Mouse (Mus musculus): ENCODE measurements around the gene Cx3cr1. TPM values are rescaled to one million over a fixed set of nuclear protein-coding genes. Genes with fewer than 3 reads are reported as not detected.
A peak's percentile ranks its signal among the peaks of the same experiment; 100 is the strongest.

Gene Cx3cr1
- polyA plus RNA-seq, 1 experiment from 2014 or later = 9.0 TPM

GRCm38 (mm10) chr9:119998776-119999175 lies 70.9 kb downstream of the Cx3cr1 start:
- DNase-seq (ENCODE audit: low spot score) = no peak
- 70% methylated on average over 1 of the region's 1 CpGs for WGBS

GRCm38 (mm10) chr9:119996080-119996479 lies 73.6 kb downstream of the Cx3cr1 start:
- Histone ChIP-seq H3K4me1 (replicated peaks; ENCODE audit: control insufficient read depth, insufficient read depth, low read length) (no peaks in the 10 kb centered on the region), H3K9ac (no peak overlapping the region), H3K27me3 (ENCODE audit: control insufficient read depth, insufficient read depth, low read length) (no peaks in the 10 kb centered on the region), H3K9me3 (ENCODE audit: control insufficient read depth, low read length) (no peaks in the 10 kb centered on the region), H3K4me2 (replicated peaks) (no peak overlapping the region), H3K27ac (no peak overlapping the region), H3K36me3 (replicated peaks; ENCODE audit: control insufficient read depth, insufficient read depth) (no peaks in the 10 kb centered on the region), H3K4me3 (replicated peaks; ENCODE audit: low read length) (no peak overlapping the region)
- 82% methylated on average over 4 of the region's 4 CpGs for WGBS
- ATAC-seq (ENCODE audit: low FRiP score) (no peak), DNase-seq (ENCODE audit: low spot score) (no peak)

More at GRCm38 (mm10) chr9:119998776-119999175, 70.9 kb downstream of the Cx3cr1 start:
- no peaks in the 10 kb centered on the region for H3K9me3 ChIP-seq (ENCODE audit: control insufficient read depth, low read length)
- H3K4me2 ChIP-seq (replicated peaks) = no peak overlapping the region
- H3K4me3 ChIP-seq (replicated peaks; ENCODE audit: low read length) = no peak overlapping the region
- H3K4me1 ChIP-seq (replicated peaks; ENCODE audit: control insufficient read depth, insufficient read depth, low read length) = 0 out of 2 replicates have a peak, but pooled peaks cover 4% of the 10 kb centered on the region
- H3K27me3 ChIP-seq (ENCODE audit: control insufficient read depth, insufficient read depth, low read length) = no peaks in the 10 kb centered on the region; the same call in 1 of the 2 replicates
- H3K27ac ChIP-seq = no peak overlapping the region
- ATAC-seq (ENCODE audit: low FRiP score) = no peak
- H3K9ac ChIP-seq = no peak overlapping the region
- no peaks in the 10 kb centered on the region for H3K36me3 ChIP-seq (replicated peaks; ENCODE audit: control insufficient read depth, insufficient read depth)

- no peak overlapping the region for H3K27ac ChIP-seq
- 81% methylated on average over 7 of the region's 7 CpGs for WGBS
- no peaks in the 10 kb centered on the region for H3K27me3 ChIP-seq (ENCODE audit: control insufficient read depth, insufficient read depth, low read length)
- DNase-seq (ENCODE audit: low spot score) (no peak), ATAC-seq (ENCODE audit: low FRiP score) (no peak)
- H3K4me3 ChIP-seq (replicated peaks; ENCODE audit: low read length) = no peak overlapping the region
- no peaks in the 10 kb centered on the region for H3K36me3 ChIP-seq (replicated peaks; ENCODE audit: control insufficient read depth, insufficient read depth)
- H3K4me1 ChIP-seq (replicated peaks; ENCODE audit: control insufficient read depth, insufficient read depth, low read length) = no peaks in the 10 kb centered on the region
- H3K9me3 ChIP-seq (ENCODE audit: control insufficient read depth, low read length) = no peaks in the 10 kb centered on the region
- H3K4me2 ChIP-seq (replicated peaks) = no peak overlapping the region
- H3K9ac ChIP-seq = no peak overlapping the region
Observed at GRCm38 (mm10) chr9:119994207-119994606, 75.5 kb downstream of the Cx3cr1 start.

- ATAC-seq (ENCODE audit: low FRiP score) (no peak), DNase-seq (ENCODE audit: low spot score) (no peak)
- no peak overlapping the region for H3K9ac ChIP-seq
- 74% methylated on average over 10 of the region's 10 CpGs for WGBS
- H3K27ac ChIP-seq = no peak overlapping the region
- no peaks in the 10 kb centered on the region for H3K36me3 ChIP-seq (replicated peaks; ENCODE audit: control insufficient read depth, insufficient read depth)
- no peak overlapping the region for H3K4me3 ChIP-seq (replicated peaks; ENCODE audit: low read length)
- H3K4me1 ChIP-seq (replicated peaks; ENCODE audit: control insufficient read depth, insufficient read depth, low read length) = no peaks in the 10 kb centered on the region
- no peak overlapping the region for H3K4me2 ChIP-seq (replicated peaks)
- H3K27me3 ChIP-seq (ENCODE audit: control insufficient read depth, insufficient read depth, low read length) = no peaks in the 10 kb centered on the region
- no peaks in the 10 kb centered on the region for H3K9me3 ChIP-seq (ENCODE audit: control insufficient read depth, low read length)
Observed at GRCm38 (mm10) chr9:119993092-119993844, 76.4 kb downstream of the Cx3cr1 start.

- no peaks in the 10 kb centered on the region for H3K9me3 ChIP-seq (ENCODE audit: control insufficient read depth, low read length)
- WGBS = 16% methylated on average over 5 of the region's 5 CpGs
- no peaks in the 10 kb centered on the region for H3K27me3 ChIP-seq (ENCODE audit: control insufficient read depth, insufficient read depth, low read length)
- H3K27ac ChIP-seq = no peak overlapping the region
- no peaks in the 10 kb centered on the region for H3K4me1 ChIP-seq (replicated peaks; ENCODE audit: control insufficient read depth, insufficient read depth, low read length)
- no peak overlapping the region for H3K9ac ChIP-seq
- H3K36me3 ChIP-seq (replicated peaks; ENCODE audit: control insufficient read depth, insufficient read depth) = no peaks in the 10 kb centered on the region
- no peak for ATAC-seq (ENCODE audit: low FRiP score)
- no peak for DNase-seq (ENCODE audit: low spot score)
- no peak overlapping the region for H3K4me3 ChIP-seq (replicated peaks; ENCODE audit: low read length)
- H3K4me2 ChIP-seq (replicated peaks) = no peak overlapping the region
Observed at GRCm38 (mm10) chr9:119991310-119991709, 78.4 kb downstream of the Cx3cr1 start.

- 47% methylated on average over 7 of the region's 7 CpGs for WGBS
- Histone ChIP-seq H3K27ac (no peak overlapping the region), H3K4me2 (replicated peaks) (no peak overlapping the region), H3K36me3 (replicated peaks; ENCODE audit: control insufficient read depth, insufficient read depth) (no peaks in the 10 kb centered on the region), H3K27me3 (ENCODE audit: control insufficient read depth, insufficient read depth, low read length) (peaks cover 12% of the 10 kb centered on the region), H3K4me3 (replicated peaks; ENCODE audit: low read length) (no peak overlapping the region), H3K9ac (no peak overlapping the region), H3K4me1 (replicated peaks; ENCODE audit: control insufficient read depth, insufficient read depth, low read length) (0 out of 2 replicates have a peak, but pooled peaks cover 12% of the 10 kb centered on the region), H3K9me3 (ENCODE audit: control insufficient read depth, low read length) (no peaks in the 10 kb centered on the region)
- no peak for DNase-seq (ENCODE audit: low spot score)
- no peak for ATAC-seq (ENCODE audit: low FRiP score)
Observed at GRCm38 (mm10) chr9:119988304-119988703, 81.4 kb downstream of the Cx3cr1 start.

- 61% methylated on average over 10 of the region's 10 CpGs for WGBS
Observed at GRCm38 (mm10) chr9:119985881-119986574, 83.7 kb downstream of the Cx3cr1 start.

GRCm38 (mm10) chr9:119984536-119985011 lies 85.1 kb downstream of the Cx3cr1 start, which contains the start of gene Csrnp1:
Gene Csrnp1 (minus strand): TSS chr9:119984658.
- Histone ChIP-seq H3K4me1 (replicated peaks; ENCODE audit: control insufficient read depth, insufficient read depth, low read length) (peaks cover 39% of the 10 kb centered on the region), H3K4me3 (replicated peaks; ENCODE audit: low read length) (peak within 1 kb of the TSS; percentile 69), H3K9ac (peak within 1 kb of the TSS; percentile 64), H3K27me3 (ENCODE audit: control insufficient read depth, insufficient read depth, low read length) (peaks cover 22% of the 10 kb centered on the region), H3K4me2 (replicated peaks) (peak within 1 kb of the TSS; percentile 87), H3K9me3 (ENCODE audit: control insufficient read depth, low read length) (no peaks in the 10 kb centered on the region), H3K36me3 (replicated peaks; ENCODE audit: control insufficient read depth, insufficient read depth) (no peaks in the 10 kb centered on the region), H3K27ac (no peak within 1 kb of the TSS)
- 4% methylated on average over 14 of the region's 14 CpGs for WGBS
- DNase-seq (ENCODE audit: low spot score) (no peak), ATAC-seq (ENCODE audit: low FRiP score) (no peak)

More at GRCm38 (mm10) chr9:119985881-119986574, 83.7 kb downstream of the Cx3cr1 start:
- no peak for DNase-seq (ENCODE audit: low spot score)
- Histone ChIP-seq H3K4me1 (replicated peaks; ENCODE audit: control insufficient read depth, insufficient read depth, low read length) (peaks cover 34% of the 10 kb centered on the region), H3K27ac (no peak overlapping the region), H3K4me3 (replicated peaks; ENCODE audit: low read length) (no peak overlapping the region), H3K9me3 (ENCODE audit: control insufficient read depth, low read length) (no peaks in the 10 kb centered on the region), H3K4me2 (replicated peaks) (no peak overlapping the region), H3K9ac (no peak overlapping the region), H3K36me3 (replicated peaks; ENCODE audit: control insufficient read depth, insufficient read depth) (no peaks in the 10 kb centered on the region), H3K27me3 (ENCODE audit: control insufficient read depth, insufficient read depth, low read length) (peaks cover 22% of the 10 kb centered on the region)
- no peak for ATAC-seq (ENCODE audit: low FRiP score)
